Mouse (Mus musculus): ENCODE results near the gene Atg10.

GRCm38 (mm10) chr13:91046851-91047250 is 176.9 kb downstream of the Atg10 start:
- TF ChIP-seq CTCF (IDR thresholded peaks at IDR 0.05; ENCODE audit: low read depth) (no peak), EP300 (IDR thresholded peaks at IDR 0.05; ENCODE audit: low read depth) (no peak)

Measured in heart, postnatal 0 days (tissue).